Mouse (Mus musculus): ENCODE measurements around the gene Ksr1. TPM values are rescaled to one million over a fixed set of nuclear protein-coding genes. Genes with fewer than 3 reads are reported as not detected.

Ksr1 gene
- polyA plus RNA-seq, 1 experiment from 2014 or later, result 4.4 TPM

DNA sequence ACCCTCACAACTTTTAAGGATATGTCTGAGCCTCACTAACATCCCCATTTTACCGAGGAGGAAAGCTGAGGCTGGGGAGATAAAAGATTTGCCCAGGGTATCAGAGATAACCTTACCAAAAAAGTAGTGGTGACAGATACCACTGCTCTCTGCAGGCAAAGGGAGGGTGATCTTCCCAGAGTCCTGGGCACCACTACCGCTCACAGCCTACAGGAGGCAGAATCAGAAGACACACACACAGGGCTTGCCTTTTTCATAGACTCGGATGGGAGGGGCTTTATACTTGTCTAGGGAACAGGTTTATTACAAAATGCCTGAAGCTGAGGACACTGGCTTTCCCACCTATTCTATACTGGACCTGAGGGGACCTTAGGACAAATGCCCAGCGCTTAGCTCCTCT is 43.9 kb downstream of the Ksr1 start:
- H3K27ac ChIP-seq (ENCODE audit: low read depth, low read length), result no peak overlapping the region
- no peak overlapping the region for H3K9ac ChIP-seq (ENCODE audit: low read depth, low read length)
- no peak overlapping the region for H3K4me3 ChIP-seq (ENCODE audit: low read depth, low read length)
- H3K36me3 ChIP-seq (ENCODE audit: control insufficient read depth, insufficient read depth, low read length), result no peaks in the 10 kb centered on the region; the same call in 1 of the 2 replicates
- 61% methylated on average over 4 of the region's 4 CpGs for WGBS (ENCODE audit: insufficient replicate concordance)
- no peak for ATAC-seq (replicated peaks; ENCODE audit: insufficient number of reproducible peaks, low FRiP score, low TSS enrichment)
- no peaks in the 10 kb centered on the region for H3K9me3 ChIP-seq (replicated peaks; ENCODE audit: control insufficient read depth, low read length)
- no peaks in the 10 kb centered on the region for H3K27me3 ChIP-seq (ENCODE audit: control insufficient read depth, insufficient read depth, low read length)
- H3K4me2 ChIP-seq, result no peak overlapping the region
- H3K4me1 ChIP-seq (ENCODE audit: control insufficient read depth, insufficient read depth, low read length), result peaks cover 2% of the 10 kb centered on the region; the same call in 1 of the 2 replicates

DNA sequence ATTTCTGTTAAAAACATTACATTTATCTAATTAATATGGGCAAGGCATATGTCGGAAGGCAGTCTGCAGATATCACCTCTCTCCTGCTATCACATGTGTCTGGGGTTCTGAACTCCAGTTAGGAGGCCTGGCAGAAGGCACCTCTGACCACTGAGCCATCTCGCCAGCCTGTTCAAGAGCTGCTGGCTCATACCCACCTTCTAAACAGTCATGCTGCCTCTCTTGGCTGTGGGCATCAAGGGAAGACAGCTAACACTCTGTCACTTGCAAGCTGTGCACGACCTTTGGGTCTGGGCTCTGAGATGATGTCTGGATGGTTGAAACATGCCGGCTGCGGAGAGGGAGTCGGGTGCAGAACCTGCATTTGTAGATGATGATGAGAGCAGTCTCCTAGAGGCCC is 44.6 kb downstream of the Ksr1 start:
- Histone ChIP-seq H3K4me1 (ENCODE audit: control insufficient read depth, insufficient read depth, low read length) (peaks cover 5% of the 10 kb centered on the region), H3K4me3 (ENCODE audit: low read depth, low read length) (no peak overlapping the region), H3K9ac (ENCODE audit: low read depth, low read length) (no peak overlapping the region), H3K4me2 (no peak overlapping the region), H3K9me3 (replicated peaks; ENCODE audit: control insufficient read depth, low read length) (no peaks in the 10 kb centered on the region), H3K27ac (ENCODE audit: low read depth, low read length) (no peak overlapping the region), H3K27me3 (ENCODE audit: control insufficient read depth, insufficient read depth, low read length) (no peaks in the 10 kb centered on the region), H3K36me3 (ENCODE audit: control insufficient read depth, insufficient read depth, low read length) (no peaks in the 10 kb centered on the region; the same call in 1 of the 2 replicates)
- ATAC-seq (replicated peaks; ENCODE audit: insufficient number of reproducible peaks, low FRiP score, low TSS enrichment), result no peak
- WGBS (ENCODE audit: insufficient replicate concordance), result 89% methylated on average over 6 of the region's 6 CpGs

DNA sequence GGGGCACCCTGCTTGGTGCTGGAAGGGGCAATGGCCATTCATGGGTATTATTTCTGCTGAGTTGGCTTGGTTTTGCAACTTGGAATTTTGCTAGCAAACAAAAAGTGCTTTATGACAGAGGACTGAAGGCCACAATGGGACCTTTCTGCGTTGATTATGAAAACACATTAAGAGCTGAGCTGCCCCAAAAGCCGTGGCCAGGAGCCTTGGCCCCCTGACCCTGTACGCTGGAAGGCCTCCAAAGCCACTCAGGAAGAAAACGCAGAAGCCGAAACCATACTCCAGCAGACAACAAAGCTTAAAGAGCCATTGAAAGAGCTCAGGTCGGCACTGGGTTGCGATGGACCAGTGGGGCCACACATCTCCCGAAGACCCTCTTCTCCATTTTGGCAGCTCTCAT is 47.2 kb downstream of the Ksr1 start:
- ATAC-seq (replicated peaks; ENCODE audit: insufficient number of reproducible peaks, low FRiP score, low TSS enrichment), result no peak
- H3K4me2 ChIP-seq, result no peak overlapping the region

DNA sequence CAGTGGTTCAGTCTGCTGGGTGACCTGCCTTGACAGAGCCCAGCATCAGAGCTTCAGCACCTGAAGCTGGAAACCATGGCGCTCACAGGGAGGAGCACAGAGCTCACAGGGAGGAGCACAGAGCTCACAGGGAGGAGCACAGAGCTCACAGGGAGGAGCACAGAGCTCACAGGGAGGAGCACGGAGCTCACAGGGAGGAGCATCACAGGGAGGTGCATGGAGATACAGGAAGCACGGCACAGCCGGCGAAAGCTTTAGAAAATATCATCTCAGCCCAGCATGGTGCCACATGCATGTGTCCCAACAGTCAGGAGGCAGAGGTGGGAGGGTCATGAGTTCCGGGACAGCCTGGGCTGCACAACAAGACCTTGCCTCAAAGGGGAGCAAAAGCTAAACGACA is 48.5 kb downstream of the Ksr1 start:
- Histone ChIP-seq H3K27ac (ENCODE audit: low read depth, low read length) (no peak overlapping the region), H3K9me3 (replicated peaks; ENCODE audit: control insufficient read depth, low read length) (no peaks in the 10 kb centered on the region), H3K4me2 (no peak overlapping the region), H3K4me3 (ENCODE audit: low read depth, low read length) (no peak overlapping the region), H3K36me3 (ENCODE audit: control insufficient read depth, insufficient read depth, low read length) (no peaks in the 10 kb centered on the region), H3K4me1 (ENCODE audit: control insufficient read depth, insufficient read depth, low read length) (peaks cover 42% of the 10 kb centered on the region), H3K27me3 (ENCODE audit: control insufficient read depth, insufficient read depth, low read length) (no peaks in the 10 kb centered on the region), H3K9ac (ENCODE audit: low read depth, low read length) (no peak overlapping the region)
- ATAC-seq (replicated peaks; ENCODE audit: insufficient number of reproducible peaks, low FRiP score, low TSS enrichment), result no peak
- WGBS (ENCODE audit: insufficient replicate concordance), result 82% methylated on average over 7 of the region's 7 CpGs

More for the DNA sequence above, 47.2 kb downstream of the Ksr1 start:
- no peak overlapping the region for H3K27ac ChIP-seq (ENCODE audit: low read depth, low read length)
- H3K36me3 ChIP-seq (ENCODE audit: control insufficient read depth, insufficient read depth, low read length), result no peaks in the 10 kb centered on the region
- H3K4me3 ChIP-seq (ENCODE audit: low read depth, low read length), result no peak overlapping the region
- no peak overlapping the region for H3K9ac ChIP-seq (ENCODE audit: low read depth, low read length)
- WGBS (ENCODE audit: insufficient replicate concordance), result 70% methylated on average over 8 of the region's 8 CpGs
- no peaks in the 10 kb centered on the region for H3K9me3 ChIP-seq (replicated peaks; ENCODE audit: control insufficient read depth, low read length)
- H3K4me1 ChIP-seq (ENCODE audit: control insufficient read depth, insufficient read depth, low read length), result peaks cover 29% of the 10 kb centered on the region
- H3K27me3 ChIP-seq (ENCODE audit: control insufficient read depth, insufficient read depth, low read length), result no peaks in the 10 kb centered on the region

DNA sequence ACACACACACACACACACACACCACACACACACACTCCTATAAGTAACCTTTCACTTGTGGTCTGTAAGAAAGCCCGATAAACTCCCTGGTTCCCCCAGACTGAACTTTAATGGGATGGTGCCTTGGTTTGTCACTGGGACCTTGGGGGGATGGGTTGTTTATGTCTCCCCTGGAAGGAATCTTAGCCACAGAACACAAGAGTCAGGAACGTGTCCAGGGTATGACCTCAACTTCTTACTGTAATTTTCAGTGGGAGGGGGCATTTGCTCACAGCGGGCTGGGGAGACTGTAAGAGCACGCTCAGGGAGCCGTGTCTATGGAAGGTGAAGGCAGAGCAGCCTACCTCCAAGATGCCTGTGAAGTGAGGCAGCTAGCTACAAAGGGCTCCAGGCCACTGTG is 49.5 kb downstream of the Ksr1 start:
- no peaks in the 10 kb centered on the region for H3K27me3 ChIP-seq (ENCODE audit: control insufficient read depth, insufficient read depth, low read length)
- peaks cover 48% of the 10 kb centered on the region for H3K4me1 ChIP-seq (ENCODE audit: control insufficient read depth, insufficient read depth, low read length)
- 74% methylated on average over 5 of the region's 5 CpGs for WGBS (ENCODE audit: insufficient replicate concordance)
- H3K9me3 ChIP-seq (replicated peaks; ENCODE audit: control insufficient read depth, low read length), result no peaks in the 10 kb centered on the region
- no peak overlapping the region for H3K9ac ChIP-seq (ENCODE audit: low read depth, low read length)
- no peak overlapping the region for H3K27ac ChIP-seq (ENCODE audit: low read depth, low read length)
- H3K4me3 ChIP-seq (ENCODE audit: low read depth, low read length), result no peak overlapping the region
- H3K36me3 ChIP-seq (ENCODE audit: control insufficient read depth, insufficient read depth, low read length), result no peaks in the 10 kb centered on the region
- ATAC-seq (replicated peaks; ENCODE audit: insufficient number of reproducible peaks, low FRiP score, low TSS enrichment), result no peak
- no peak overlapping the region for H3K4me2 ChIP-seq

DNA sequence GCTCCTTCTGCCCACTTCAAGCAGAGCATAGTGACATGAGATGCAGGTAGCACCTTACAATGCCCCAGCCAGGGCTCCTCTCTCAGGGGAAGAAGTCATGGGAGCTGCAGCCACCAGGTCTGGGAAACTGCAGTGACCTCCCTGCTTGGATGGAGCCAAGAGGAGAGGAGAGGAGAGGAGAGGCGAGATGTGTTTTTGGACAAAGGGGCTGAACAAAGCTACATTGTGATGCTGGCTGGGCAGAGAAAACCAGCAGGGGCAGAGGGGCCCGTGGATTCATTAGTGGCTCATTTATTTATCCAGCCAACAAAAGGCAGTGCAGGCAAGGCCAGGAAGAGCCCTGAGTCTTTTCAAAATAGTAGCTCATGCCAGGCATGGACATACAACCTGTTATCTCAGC is 50.5 kb downstream of the Ksr1 start:
- Histone ChIP-seq H3K27me3 (ENCODE audit: control insufficient read depth, insufficient read depth, low read length) (no peaks in the 10 kb centered on the region), H3K36me3 (ENCODE audit: control insufficient read depth, insufficient read depth, low read length) (no peaks in the 10 kb centered on the region), H3K9me3 (replicated peaks; ENCODE audit: control insufficient read depth, low read length) (no peaks in the 10 kb centered on the region), H3K4me3 (ENCODE audit: low read depth, low read length) (no peak overlapping the region), H3K4me1 (ENCODE audit: control insufficient read depth, insufficient read depth, low read length) (peaks cover 49% of the 10 kb centered on the region), H3K9ac (ENCODE audit: low read depth, low read length) (peak overlapping the region; percentile 50; the same call in 1 of the 2 replicates), H3K27ac (ENCODE audit: low read depth, low read length) (peak overlapping the region; percentile 85; the same call in 1 of the 2 replicates), H3K4me2 (no peak overlapping the region)
- 41% methylated on average over 2 of the region's 2 CpGs for WGBS (ENCODE audit: insufficient replicate concordance)
- ATAC-seq (replicated peaks; ENCODE audit: insufficient number of reproducible peaks, low FRiP score, low TSS enrichment), result no peak

DNA sequence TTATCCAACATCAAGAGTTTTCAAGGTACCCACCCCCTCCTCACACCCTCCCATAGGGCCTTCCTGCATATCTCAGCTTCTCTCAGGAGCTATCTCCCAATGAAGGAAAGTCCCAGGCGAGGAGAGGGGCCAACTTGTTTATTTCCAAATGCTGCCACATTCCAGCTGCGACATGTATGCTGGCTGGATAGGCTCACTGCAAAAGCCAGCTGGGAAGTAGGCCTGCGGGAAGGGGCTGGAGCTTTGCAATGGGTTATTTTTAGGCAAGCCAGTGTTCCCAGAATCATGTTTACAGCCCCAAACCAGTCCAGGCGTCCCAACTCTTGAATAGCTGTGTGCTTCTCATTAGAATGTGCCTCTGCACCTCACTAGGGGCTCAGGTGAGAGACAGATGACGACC is 51.5 kb downstream of the Ksr1 start:
- H3K9me3 ChIP-seq (replicated peaks; ENCODE audit: control insufficient read depth, low read length), result no peaks in the 10 kb centered on the region
- H3K4me3 ChIP-seq (ENCODE audit: low read depth, low read length), result no peak overlapping the region
- peak overlapping the region; percentile 85 for H3K27ac ChIP-seq (ENCODE audit: low read depth, low read length)
- H3K9ac ChIP-seq (ENCODE audit: low read depth, low read length), result peak overlapping the region; percentile 11; the same call in 1 of the 2 replicates
- 19% methylated on average over 5 of the region's 5 CpGs for WGBS (ENCODE audit: insufficient replicate concordance)
- H3K36me3 ChIP-seq (ENCODE audit: control insufficient read depth, insufficient read depth, low read length), result no peaks in the 10 kb centered on the region
- H3K27me3 ChIP-seq (ENCODE audit: control insufficient read depth, insufficient read depth, low read length), result no peaks in the 10 kb centered on the region
- no peak overlapping the region for H3K4me2 ChIP-seq
- H3K4me1 ChIP-seq (ENCODE audit: control insufficient read depth, insufficient read depth, low read length), result peaks cover 51% of the 10 kb centered on the region
- ATAC-seq (replicated peaks; ENCODE audit: insufficient number of reproducible peaks, low FRiP score, low TSS enrichment), result no peak

DNA sequence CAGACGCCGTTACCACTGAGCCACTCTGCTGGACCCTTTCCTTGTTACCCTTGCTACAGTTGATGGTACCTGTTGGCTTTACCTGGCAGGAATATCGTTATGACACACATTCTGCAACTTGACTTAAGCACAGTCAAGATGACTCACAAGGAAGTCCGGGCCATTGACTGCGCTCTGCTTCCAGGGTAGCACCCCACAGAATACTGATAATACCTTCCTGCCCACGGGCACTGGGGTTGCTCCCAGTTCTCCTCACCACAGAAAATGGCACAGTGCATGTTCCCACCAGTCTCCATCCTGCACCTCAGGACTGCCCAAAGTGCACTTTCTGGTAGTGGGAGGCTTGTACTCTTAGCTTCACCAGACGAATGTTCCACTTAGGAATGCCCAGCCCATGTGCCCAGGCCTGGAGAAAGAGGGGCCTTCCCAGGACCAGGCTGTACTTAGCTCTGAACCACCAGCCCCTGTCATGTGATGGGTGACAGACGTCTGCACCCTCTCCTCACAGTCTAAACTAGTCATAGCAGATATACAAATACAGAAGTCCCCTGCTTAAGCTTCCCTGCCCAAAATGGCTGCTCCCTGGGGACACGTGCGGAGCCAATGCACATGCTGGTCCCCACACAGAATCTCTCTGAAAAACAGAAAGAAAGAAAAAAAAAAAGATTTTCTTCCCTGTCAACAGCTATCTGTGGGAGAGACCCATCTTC is 52.1 kb downstream of the Ksr1 start:
- Histone ChIP-seq H3K27ac (ENCODE audit: low read depth, low read length) (peak overlapping the region; percentile 85), H3K9ac (ENCODE audit: low read depth, low read length) (no peak overlapping the region), H3K36me3 (ENCODE audit: control insufficient read depth, insufficient read depth, low read length) (no peaks in the 10 kb centered on the region), H3K4me2 (no peak overlapping the region), H3K27me3 (ENCODE audit: control insufficient read depth, insufficient read depth, low read length) (no peaks in the 10 kb centered on the region), H3K4me1 (ENCODE audit: control insufficient read depth, insufficient read depth, low read length) (peaks cover 57% of the 10 kb centered on the region), H3K9me3 (replicated peaks; ENCODE audit: control insufficient read depth, low read length) (no peaks in the 10 kb centered on the region), H3K4me3 (ENCODE audit: low read depth, low read length) (no peak overlapping the region)
- ATAC-seq (replicated peaks; ENCODE audit: insufficient number of reproducible peaks, low FRiP score, low TSS enrichment), result peak; percentile 27; the same call in 1 of the 2 replicates
- WGBS (ENCODE audit: insufficient replicate concordance), result 61% methylated on average over 10 of the region's 10 CpGs

DNA sequence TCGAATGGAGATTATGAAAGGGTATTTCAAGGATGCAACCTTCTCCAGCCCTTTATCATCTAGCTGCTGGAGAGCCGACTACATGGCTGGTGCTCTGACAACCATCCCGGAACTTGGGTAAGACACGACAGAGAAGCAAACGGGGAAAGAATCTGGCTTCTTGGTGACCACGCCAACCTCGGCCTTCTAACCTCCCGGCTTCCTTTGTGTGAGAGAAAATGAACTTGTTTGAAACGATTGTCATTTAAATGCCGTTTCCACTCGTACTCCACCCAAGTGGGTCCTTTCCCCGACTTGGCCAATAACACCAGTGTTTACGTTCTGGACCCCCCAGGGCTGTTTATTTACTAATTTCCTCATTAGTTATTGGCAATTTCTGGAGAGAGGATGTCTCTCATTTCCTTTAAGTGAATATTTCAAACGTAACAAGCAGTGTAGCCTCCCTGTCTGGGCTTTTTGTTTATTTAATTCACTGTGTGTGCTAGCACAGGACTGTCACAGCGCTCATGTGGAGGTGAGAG is 52.8 kb downstream of the Ksr1 start:
- Histone ChIP-seq H3K27ac (ENCODE audit: low read depth, low read length) (peak overlapping the region; percentile 85; the same call in 1 of the 2 replicates), H3K9ac (ENCODE audit: low read depth, low read length) (no peak overlapping the region), H3K9me3 (replicated peaks; ENCODE audit: control insufficient read depth, low read length) (no peaks in the 10 kb centered on the region), H3K4me1 (ENCODE audit: control insufficient read depth, insufficient read depth, low read length) (peaks cover 56% of the 10 kb centered on the region), H3K27me3 (ENCODE audit: control insufficient read depth, insufficient read depth, low read length) (no peaks in the 10 kb centered on the region), H3K36me3 (ENCODE audit: control insufficient read depth, insufficient read depth, low read length) (no peaks in the 10 kb centered on the region), H3K4me2 (no peak overlapping the region), H3K4me3 (ENCODE audit: low read depth, low read length) (no peak overlapping the region)
- ATAC-seq (replicated peaks; ENCODE audit: insufficient number of reproducible peaks, low FRiP score, low TSS enrichment), result no peak
- WGBS (ENCODE audit: insufficient replicate concordance), result 59% methylated on average over 15 of the region's 15 CpGs
